Mouse (Mus musculus): ENCODE data around the gene Hist2h2be.
"Not testable (repeated sequence)": the region's sequence is repeated elsewhere in the genome, so short reads cannot be mapped to it uniquely, and the experiment has no call there.

Hist2h2be gene
- long read RNA-seq, experiment 1, transcript Hist2h2be-201 (1 exons, 2,620 nt), result major isoform, 6 of 6 reads
- long read RNA-seq, experiment 1, partial matches to known transcripts, result 0 of 6 reads
- long read RNA-seq, experiment 1, other reads (novel, unspliced or antisense), result 0 of 6 reads
- long read RNA-seq, experiment 2, transcript Hist2h2be-201 (1 exons, 2,620 nt), result major isoform, 6 of 6 reads
- long read RNA-seq, experiment 2, partial matches to known transcripts, result 0 of 6 reads
- long read RNA-seq, experiment 2, other reads (novel, unspliced or antisense), result 0 of 6 reads

DNA sequence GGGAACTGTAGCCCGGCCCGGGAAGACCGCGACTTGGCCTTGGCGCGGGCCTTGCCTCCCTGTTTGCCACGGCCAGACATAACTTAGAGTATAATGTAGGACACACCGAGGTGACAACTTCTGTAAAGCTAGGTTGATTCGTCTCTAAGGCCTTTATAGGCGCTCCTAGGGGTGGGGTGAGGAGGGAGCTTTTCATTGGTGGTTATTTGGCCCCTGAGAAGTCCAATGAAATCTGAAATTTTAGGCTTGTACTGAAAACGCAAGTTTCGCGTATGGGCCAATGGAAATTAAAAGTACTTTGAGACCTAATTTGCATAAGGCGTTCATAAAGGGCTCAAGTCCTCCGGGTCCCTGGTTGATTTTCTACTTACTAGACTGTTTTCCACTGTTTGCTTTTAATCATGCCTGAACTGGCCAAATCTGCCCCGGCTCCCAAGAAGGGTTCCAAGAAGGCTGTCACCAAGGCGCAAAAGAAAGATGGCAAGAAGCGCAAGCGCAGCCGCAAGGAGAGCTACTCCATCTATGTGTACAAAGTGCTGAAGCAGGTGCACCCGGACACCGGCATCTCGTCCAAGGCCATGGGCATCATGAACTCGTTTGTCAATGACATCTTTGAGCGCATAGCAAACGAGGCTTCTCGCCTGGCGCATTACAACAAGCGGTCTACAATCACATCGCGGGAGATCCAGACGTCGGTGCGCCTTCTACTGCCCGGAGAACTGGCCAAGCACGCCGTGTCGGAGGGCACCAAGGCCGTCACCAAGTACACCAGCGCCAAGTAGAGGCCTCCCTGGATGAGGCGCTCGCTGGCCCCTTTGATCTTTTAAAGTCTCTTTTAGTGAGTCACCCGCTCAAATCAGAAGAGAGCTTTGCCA lies at the start of gene Hist2h2be, which contains the start of gene Hist2h2ac:
TSS of gene Hist2h2be (plus strand) at position 355 of the 875 bp plus-strand sequence.
TSS of gene Hist2h2ac (minus strand) at position 116 of the 875 bp plus-strand sequence.
- intact Hi-C loops (cut with DNase I), result loop anchor here (2.0 kb wide), 1 partner anchor 24 kb away; the partner anchor contains the start of gene Hist2h2aa1

DNA sequence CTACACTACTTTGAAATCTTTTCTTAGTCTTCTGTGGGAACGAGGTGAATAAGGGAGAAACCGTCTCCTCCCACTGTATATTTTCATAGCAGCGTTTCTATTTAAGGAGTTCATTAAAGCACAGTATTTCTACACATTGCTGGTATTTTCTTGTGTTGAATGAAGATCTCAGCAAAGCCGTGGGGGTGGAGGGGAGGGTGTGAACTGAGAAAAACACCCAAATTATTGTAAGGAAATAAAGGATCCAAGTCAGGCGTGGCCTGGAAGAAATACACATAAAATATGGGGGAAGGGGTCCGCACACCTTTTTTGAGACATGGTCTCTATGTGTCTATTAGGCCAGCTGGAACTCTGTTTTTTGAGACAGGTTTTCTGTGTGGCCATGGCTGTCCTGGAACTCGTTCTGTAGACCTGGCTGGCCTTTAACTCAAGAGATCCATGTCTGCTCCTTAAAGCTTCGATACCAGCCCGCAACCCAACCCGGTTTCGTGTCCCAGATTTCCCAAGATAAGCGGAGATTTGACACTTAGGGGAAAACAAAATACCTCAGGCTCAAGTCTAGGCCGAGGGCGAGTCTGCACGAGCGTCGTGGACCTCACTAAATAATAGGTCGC lies 49.2 kb upstream of the Hist2h2be start:
- intact Hi-C loops (cut with DNase I), result no loop called here

DNA sequence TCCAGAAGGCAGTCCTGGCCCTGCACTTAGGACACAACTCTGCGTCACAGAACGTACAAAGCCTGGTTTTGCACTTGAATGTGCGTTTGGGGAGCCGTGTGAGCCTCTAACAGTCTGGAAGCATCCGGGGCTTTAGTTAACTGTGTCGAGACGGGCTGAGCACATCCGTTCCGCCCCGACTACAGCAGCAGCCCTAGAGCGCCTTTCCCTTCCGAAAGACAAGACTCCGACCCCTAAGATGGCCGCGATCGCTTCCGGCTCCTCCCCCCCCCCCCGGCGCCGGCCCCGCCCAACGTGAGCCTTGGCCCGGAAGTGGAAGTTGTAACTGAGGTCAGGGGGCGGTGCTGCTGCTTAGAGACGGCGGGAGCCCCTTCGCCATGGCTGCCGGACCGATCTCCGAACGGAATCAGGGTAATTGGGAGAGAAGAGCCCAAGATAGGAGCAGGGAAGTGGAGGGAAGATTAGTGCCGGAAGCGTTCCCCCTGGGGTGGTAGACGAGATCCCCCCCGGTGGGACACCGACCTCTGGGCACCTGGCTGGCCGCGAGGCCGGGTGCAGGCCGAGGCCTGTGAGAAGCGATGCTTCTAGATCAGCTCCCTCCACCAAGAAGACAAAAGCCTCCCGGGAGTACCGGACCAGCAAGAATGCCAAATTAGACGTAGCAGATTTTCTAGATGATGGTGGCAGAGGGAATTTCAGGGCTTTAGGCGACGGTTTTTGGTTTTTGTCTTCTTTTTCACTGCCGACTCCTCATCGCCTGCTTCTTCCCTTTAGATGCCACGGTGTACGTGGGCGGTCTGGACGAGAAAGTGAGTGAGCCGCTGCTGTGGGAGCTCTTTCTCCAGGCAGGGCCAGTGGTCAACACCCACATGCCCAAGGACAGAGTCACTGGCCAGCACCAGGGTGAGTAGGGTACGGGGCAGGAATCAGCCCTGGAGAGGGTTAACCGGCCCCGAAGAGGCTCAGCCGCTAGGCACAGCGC lies 48.4 kb upstream of the Hist2h2be start, which contains the start of gene Sf3b4:
TSS of gene Sf3b4 (plus strand) at position 136 of the 982 bp plus-strand sequence.
- intact Hi-C loops (cut with DNase I), result no loop called here

GRCm38 (mm10) chr3:96173185-96173584 lies 47.7 kb upstream of the Hist2h2be start:
- intact Hi-C loops (cut with DNase I), result no loop called here

- intact Hi-C loops (cut with DNase I), result not testable (repeated sequence)
Observed at GRCm38 (mm10) chr3:96174042-96174441, 46.9 kb upstream of the Hist2h2be start.

GRCm38 (mm10) chr3:96175251-96175650 lies 45.7 kb upstream of the Hist2h2be start:
- intact Hi-C loops (cut with DNase I), result no loop called here

- intact Hi-C loops (cut with DNase I), result no loop called here
Observed at GRCm38 (mm10) chr3:96178427-96178826, 42.5 kb upstream of the Hist2h2be start.

DNA sequence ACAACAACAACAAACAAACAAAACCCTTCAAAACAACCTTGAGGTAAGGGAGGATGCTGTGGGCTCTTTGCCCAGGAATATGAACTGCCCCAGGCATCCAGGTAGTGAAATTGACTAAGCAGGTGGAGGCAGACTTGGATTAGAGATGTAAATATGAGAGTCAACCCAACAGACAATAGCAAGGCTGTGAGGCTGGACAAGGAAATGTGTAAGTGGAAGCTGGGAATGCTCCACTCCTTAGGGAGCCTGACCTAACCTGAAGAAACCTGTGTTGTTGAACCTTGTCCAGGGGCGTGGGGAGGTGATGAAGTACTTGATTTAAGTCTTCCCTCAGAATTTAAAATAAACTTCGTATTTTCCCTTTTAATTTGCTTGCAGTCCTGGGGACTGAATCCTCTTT lies 42.0 kb upstream of the Hist2h2be start:
- intact Hi-C loops (cut with DNase I), result no loop called here

DNA sequence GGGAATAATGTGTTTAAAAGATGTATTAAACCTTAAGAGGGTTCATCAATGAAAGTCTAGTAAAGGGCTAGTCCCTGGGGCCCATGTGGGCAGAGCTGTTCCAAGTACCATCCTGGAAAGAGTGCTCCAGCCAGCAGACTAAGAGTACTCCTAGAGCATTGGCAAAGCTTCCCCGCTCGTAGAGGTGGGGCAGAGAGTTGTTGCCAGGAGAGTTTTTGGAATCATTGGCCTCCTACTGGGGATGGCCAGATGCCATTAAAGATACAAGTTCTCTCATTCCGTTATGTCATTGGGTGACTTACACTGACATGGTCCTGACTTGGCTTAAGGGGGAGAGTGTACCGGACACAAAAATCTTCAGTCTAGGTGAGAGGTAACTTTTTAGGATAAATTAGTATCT lies 41.4 kb upstream of the Hist2h2be start:
- intact Hi-C loops (cut with DNase I), result no loop called here

DNA sequence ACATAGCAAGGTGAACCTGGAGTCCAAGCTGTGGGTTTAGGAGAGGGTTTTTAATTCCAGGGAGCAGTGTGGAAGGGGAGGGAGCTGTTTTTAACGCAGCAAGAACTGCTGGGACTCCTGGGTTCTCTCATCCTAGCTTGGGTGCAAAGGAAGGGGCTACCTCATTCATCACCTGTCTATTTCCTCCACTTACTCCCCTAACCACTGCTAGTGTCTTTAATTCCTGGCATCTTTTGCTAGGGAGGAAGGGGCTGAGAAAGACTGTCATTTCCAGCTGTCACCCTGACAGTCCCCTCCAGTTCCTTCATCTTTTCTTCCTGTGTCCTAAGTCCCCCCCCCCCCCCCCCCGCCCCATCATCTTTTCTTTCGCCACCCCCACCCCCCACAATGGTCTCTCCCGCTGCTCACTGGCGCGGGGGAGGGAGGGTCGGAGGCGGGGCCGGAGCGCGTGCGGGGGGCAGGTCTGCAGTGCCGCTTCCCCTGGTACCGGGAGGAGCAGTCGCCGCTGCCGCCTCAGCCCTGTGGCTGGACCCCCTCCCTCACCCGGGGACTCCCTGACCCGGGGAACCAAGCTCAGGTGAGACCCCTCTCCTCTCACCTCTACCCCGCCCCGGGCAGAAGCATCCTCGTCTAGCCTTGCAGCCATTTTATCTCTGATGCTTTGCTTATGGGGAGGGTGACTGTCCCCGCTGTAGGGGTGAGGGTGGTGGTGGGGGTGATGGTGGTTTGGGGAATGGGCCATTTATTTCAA lies 40.0 kb upstream of the Hist2h2be start, which contains the start of gene Sv2a:
TSS of gene Sv2a (plus strand) at position 425 of the 751 bp plus-strand sequence.
- intact Hi-C loops (cut with DNase I), result no loop called here

DNA sequence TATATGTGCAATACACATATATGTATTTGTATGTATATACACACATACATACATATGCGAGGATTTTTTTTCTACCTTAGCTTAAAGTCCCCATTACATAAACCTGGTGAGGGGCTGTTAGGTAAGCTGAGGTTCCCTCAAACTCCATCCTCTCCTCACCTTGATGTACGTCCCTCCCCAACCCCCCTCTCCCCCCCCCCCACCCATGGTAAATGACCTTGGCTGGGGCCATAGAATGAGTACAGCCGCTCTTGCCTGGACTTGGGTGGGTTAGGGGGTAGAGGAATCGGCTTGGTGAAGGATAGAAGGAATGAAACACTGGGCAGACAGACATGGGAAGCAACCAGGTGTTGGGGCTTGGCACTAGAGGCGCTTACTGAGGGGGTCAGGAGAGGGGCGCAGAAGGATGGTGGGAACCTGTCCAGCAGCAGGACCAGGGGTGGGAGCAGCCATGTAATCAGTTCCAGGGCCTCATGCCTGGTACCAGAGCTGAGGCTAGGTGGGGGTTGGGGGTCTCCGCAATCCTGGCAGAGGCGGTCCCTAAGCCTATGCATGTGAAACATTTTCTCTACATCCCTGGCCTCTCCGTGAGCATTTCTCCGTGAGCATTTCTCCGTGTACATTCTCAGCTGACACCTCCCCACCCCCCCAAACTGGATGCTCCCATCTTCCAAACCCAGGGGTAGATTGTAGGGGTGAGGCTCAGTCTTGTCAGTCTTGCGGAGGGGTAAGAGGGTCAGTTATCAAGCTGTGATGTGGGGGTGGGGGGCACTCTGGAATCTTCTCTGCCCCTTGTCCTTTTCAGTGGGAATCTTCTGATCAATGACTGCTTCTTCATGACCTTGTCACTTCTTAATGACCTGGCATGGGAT lies 39.2 kb upstream of the Hist2h2be start:
- intact Hi-C loops (cut with DNase I), result no loop called here

DNA sequence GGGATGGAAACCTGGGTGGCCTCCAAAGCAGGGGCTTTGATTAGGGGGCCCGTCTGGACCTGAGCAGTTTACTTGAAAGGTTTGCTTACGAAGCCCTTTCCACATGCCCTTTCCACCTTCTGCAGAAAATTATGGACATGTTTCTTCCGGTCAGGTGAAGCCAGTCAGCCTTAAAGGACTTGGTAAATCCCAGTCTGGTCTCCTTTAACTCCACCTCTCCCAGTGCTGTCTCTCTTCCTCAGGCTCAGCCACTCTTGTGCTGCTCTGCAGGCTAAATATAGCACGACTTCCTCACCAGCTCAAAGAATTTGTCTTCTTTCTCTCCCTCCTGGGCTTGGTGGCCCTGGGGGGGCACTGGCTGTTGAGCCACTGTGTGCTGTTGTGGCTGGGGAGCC lies 38.5 kb upstream of the Hist2h2be start:
- intact Hi-C loops (cut with DNase I), result no loop called here

- intact Hi-C loops (cut with DNase I), result no loop called here
Observed at GRCm38 (mm10) chr3:96192977-96193376, 27.9 kb upstream of the Hist2h2be start.

DNA sequence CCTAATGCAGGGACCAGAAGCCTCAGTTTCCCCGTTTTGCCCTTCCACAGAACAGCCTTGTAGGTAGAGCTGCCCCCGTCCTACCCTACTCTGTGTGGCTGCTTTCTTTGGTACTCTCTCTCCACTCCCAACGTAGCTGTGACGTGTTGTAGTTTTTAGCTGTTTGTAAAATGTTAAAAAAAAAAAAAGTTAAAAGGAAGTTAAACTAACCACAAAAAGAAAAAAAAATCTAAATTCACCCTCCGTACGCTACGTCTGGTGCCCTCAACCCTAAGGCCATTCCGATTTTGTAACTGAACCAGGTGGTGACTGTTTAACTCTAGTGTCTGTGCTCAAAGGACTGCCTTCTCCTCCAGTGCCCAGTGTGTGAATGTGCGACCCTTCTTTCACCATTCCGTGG lies 26.0 kb upstream of the Hist2h2be start:
- intact Hi-C loops (cut with DNase I), result no loop called here

- intact Hi-C loops (cut with DNase I), result no loop called here
Observed at GRCm38 (mm10) chr3:96195616-96196313, 25.2 kb upstream of the Hist2h2be start.

DNA sequence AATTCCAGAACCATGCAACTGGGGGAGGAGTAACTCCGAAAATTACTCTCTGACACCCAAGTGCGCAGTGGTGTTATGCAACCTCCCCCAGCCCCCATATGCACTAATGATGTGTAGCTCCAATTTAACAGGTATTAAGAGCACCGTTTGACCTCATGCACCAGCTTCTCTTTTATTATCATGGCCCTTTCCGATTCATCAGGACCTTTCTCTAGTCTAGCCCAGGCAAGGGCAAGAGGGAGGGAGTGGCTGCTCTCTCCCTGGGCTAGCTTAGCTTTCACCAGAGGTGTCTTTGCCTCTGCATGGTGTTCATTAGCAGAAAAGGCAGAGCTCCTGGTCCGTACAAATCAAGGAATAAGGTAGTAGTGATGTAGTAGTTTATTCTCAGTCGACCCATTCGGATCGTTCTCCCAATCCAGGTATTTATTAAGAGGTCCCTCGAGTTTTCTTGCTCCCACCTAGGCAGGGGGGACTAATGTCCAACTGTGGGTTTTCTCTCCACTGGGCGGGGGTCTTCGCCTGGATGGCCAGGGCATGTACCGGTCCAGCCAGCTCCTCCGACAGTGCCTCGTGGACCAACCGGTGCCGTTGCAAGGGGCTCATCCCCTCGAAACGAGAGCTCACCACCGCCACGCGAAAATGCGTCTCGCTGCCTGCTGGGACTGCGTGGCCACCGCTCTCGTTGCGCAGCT lies 24.3 kb upstream of the Hist2h2be start:
- intact Hi-C loops (cut with DNase I), result no loop called here

GRCm38 (mm10) chr3:96197129-96197749 lies 23.7 kb upstream of the Hist2h2be start:
- intact Hi-C loops (cut with DNase I), result no loop called here

Data from adrenal gland (tissue).